Mouse (Mus musculus) brown adipose tissue, adult 24 weeks (tissue): ENCODE measurements around the gene Zfp644. TPM values are rescaled to one million over a fixed set of nuclear protein-coding genes. Genes with fewer than 3 reads are reported as not detected.

Experiments used
- H3K27ac ChIP-seq: fragments of 200-500 bp; replicated peaks from 2 replicates; pipeline ENCODE4 v1.5.1; 2012; ENCODE audit warnings: low read depth, mild to moderate bottlenecking, low read length
- H3K4me1 ChIP-seq: fragments of 200-500 bp; 2 replicates; pipeline ENCODE4 v1.6.1; 2012; ENCODE audit warnings: low read length, mixed read lengths; ENCODE audit not compliant: control insufficient read depth, insufficient read depth, insufficient read length
- H3K4me3 ChIP-seq: fragments of 200-500 bp; 2 replicates; pipeline ENCODE4 v1.5.1; 2012; ENCODE audit warnings: low read depth, mild to moderate bottlenecking, low read length, moderate library complexity; ENCODE audit not compliant: insufficient read depth
- polyA plus RNA-seq: library from polyadenylated mRNA; stranded (reverse); fragments of >200 nt; gene quantifications from 2 replicates; pipeline ENCODE4 v1.2.4, GENCODE M21; 2012; ENCODE audit not compliant: missing spikeins, insufficient read depth, insufficient read length

Zfp644 gene
- polyA plus RNA-seq, 1 experiment, result 17.4 TPM

DNA sequence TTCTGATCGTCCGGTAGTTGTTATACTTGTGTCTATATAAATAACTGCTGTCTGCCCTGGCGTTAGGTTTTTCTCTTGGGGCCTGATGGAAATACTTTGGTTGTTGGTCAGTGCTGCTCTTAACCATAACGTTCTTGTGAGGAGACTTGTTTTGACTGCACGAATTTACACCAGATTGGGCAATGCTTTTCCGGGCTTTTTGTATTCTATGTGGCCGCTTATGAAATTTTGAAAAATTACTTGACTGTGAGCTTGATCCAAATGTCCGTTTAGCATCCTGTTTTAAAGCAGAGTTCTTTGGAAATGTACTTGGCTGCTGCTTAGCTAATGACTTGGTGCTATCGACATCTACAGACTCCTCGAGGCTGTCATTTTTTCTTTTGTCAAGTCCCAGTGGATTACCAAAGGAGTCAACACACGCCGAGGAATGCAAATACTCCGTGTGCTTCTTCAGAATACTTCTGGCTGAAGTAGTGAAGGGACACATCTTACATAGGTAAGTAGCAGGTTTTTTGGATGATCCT is 60.6 kb downstream of the Zfp644 start:
- H3K4me1 ChIP-seq, result no peaks in the 10 kb centered on the region
- no peak overlapping the region for H3K4me3 ChIP-seq
- no peak overlapping the region for H3K27ac ChIP-seq

DNA sequence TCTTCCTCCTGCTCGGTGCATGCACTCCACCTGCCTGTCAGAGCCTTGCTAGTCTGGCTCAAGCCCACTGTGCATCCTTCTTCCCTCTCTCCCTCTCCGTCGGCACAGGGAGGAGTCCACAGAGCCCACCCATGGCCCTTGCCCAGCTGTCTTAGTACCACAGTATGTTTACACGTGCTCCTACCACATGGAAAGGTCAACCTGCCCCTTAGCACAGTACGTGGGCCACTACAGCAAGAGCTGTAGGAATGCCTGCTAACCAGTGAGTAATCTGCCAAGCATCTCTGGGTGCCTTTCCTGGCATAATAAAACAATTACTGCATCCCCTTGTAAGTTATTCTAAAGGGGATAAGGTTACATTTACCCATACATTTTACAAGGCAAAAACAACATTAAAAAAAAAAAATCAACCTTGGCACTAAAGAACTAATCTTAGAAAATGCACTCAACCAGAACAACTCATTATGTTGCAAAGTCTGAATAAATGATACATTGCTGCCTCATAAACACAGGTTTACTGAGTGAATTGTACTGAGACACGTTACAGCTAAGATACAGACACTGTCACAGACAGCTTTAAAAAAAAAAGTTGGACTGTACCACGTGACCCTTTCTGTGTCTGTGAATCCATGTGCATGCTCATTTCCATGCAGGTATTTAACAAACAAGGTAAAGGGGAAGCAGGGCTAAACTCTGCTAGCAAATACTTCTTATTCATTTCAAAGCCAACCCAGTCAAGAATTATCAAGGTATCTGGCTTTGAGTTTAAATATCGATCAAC is 68.5 kb downstream of the Zfp644 start:
- H3K4me1 ChIP-seq, result no peaks in the 10 kb centered on the region; the same call in 1 of the 2 replicates
- H3K27ac ChIP-seq, result no peak overlapping the region
- H3K4me3 ChIP-seq, result no peak overlapping the region

DNA sequence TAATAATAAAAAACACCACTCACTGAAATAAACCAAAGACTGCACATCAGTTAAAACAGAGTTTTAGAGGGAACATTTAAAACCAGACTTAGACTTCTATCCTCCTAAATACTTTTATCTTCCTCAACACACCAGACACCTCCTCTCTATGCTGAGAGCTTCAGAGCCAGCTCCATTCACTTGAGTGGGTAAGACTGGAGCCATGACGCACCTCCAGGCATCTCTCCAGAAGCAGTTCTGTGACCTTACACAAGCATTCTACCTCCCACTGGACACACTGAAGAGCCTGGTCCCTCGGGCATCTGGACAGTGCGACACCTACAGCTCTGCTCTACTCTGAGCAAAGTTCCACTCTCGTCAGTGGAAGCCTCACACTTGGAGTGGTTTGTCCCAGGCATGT is 73.8 kb downstream of the Zfp644 start:
- no peak overlapping the region for H3K27ac ChIP-seq
- no peak overlapping the region for H3K4me3 ChIP-seq
- H3K4me1 ChIP-seq, result no peaks in the 10 kb centered on the region; the same call in 1 of the 2 replicates

DNA sequence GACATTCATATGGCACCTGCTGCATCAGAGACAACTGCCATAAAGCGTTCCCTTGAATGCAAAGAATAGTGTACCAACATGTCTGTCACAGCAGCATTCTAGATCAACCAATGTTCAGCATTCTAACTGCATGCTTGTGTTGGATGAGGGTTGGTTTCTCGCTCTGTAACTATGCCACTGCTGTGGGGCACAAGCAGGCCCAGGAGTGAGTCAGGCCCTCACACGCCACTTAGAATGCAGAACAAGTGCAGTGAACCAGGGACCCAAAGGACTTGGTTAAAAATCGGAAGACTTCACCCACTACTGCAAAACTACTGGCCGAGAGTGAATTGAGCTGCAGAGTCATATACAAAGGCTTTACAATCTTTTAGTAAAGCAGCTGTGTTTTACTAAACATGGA is 74.9 kb downstream of the Zfp644 start:
- no peak overlapping the region for H3K4me3 ChIP-seq
- no peak overlapping the region for H3K27ac ChIP-seq
- no peaks in the 10 kb centered on the region; the same call in 1 of the 2 replicates for H3K4me1 ChIP-seq

DNA sequence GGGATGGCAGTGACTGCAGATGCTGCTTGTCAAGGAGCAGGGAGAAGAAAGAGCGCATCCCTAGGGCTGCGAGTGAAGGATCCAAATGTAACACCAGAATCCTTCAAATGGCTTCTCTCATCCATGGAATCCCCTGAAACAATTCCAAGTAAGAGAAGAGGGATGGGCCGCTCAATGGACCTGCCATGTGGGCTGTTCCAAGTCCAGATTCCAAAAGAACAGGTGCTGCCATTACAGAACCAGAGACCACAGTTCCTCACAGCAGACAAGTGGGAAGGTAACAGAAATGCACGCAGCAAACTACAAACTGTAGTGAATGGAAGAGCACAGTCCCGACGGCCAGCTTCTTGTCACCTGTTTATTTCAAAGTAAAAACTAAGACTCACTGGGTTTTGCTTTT is 76.6 kb downstream of the Zfp644 start:
- no peak overlapping the region for H3K4me3 ChIP-seq

DNA sequence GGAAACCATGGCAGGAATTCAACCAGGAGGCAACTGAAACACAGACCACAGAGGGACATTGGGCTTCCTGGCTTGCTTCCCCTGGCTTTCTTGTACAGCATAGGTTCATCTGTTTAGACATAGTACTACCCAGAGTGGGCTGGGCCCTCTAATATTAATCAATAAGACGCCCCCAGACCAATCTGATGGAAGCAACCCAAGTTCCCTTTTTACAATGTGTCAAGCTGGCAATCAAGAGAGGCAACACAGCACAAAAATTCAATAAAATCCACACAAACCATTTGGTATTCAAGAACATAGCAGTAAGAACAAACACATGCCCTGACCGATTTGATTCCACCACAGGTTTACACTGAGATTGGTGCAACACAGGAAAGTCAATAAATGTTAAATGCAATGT is 82.1 kb downstream of the Zfp644 start:
- Histone ChIP-seq H3K4me3 (no peak overlapping the region), H3K27ac (peak overlapping the region; percentile 56; the same call in 1 of the 2 replicates), H3K4me1 (peaks cover 2% of the 10 kb centered on the region; the same call in 1 of the 2 replicates)

More for the DNA sequence above, 76.6 kb downstream of the Zfp644 start:
- Histone ChIP-seq H3K27ac (no peak overlapping the region), H3K4me1 (no peaks in the 10 kb centered on the region; the same call in 1 of the 2 replicates)

DNA sequence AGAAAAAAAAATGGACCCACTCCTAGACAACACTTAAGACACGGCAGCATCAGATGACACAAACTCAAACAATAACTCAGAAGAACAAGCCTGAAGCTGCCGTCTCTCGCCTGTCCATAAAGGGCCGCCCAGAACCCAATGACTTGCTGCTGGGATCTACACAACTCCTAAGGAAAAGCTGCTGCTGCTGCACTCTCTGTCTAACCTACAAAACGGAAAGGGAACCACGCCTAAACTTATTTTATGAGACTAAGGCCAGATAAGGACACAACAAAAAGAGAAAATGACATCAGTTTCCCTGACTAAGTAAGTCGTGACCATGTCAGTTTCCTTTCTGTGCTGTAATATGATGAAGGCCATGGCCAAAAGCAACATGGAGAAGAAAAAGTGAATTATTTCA is 82.5 kb downstream of the Zfp644 start:
- Histone ChIP-seq H3K4me1 (peaks cover 2% of the 10 kb centered on the region; the same call in 1 of the 2 replicates), H3K27ac (peak overlapping the region; percentile 56; the same call in 1 of the 2 replicates), H3K4me3 (no peak overlapping the region)

DNA sequence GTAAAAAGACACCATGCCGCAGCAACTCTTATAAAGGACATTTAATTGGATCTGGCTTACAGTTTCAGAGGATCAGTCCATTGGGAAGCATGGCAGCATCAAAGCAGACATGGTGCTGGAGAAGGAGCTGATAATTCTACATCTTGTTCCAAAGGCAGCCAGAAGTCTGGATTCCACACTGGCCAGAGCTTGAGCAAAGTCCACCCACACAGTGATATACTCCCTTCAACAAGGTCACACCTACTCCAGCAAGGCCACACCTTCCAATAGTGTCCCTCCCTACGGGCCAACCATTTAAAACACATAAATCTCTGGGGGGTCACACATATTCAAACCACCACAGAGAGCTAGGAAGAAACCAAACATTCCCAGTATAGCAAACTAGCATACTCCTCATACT is 84.9 kb downstream of the Zfp644 start:
- Histone ChIP-seq H3K4me3 (no peak overlapping the region), H3K27ac (no peak overlapping the region), H3K4me1 (peaks cover 2% of the 10 kb centered on the region; the same call in 1 of the 2 replicates)

DNA sequence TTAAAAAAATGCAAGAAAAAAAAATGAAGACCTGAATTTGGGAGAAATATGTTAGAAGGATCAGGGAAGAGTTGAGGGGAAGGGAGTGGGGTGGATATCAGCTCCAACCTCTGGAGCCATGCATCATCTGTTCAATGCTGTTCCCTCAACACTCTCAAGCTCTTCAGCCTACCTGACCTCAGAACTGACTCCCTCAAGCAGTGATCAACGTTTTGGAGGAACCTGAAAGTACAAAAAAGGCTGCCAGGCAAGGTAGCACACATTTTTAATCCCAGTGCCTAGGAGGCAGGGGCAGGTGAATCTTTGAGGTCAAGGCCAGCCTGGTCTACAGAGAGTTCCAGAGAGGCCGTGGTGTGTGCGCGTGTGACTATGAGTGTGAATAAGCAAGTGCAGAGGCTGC is 88.3 kb downstream of the Zfp644 start, which contains the start of gene Gm17304:
Gm17304 (plus strand) TSS at position 301 of the 400 bp plus-strand sequence.
- Histone ChIP-seq H3K4me3 (no peak within 1 kb of the TSS), H3K27ac (no peak within 1 kb of the TSS), H3K4me1 (no peaks in the 10 kb centered on the region)

DNA sequence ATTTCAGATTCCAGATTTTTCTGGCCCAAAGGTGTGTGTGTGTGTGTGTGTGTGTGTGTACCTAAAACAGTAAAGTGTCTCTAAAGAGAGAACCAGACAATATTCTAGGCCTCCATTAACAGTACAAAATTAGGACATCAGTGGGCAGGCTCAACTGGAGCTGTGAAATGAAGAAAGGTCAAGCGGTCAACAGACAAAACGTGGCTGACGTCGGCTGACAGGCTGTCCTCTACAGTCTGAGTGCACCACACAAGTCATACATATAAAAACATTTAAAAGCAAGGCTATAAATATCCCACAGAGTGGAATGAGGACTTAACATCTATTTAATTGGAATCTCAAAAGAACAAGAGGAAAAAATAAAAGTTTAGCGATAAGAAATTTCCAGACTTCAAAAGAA is 90.0 kb downstream of the Zfp644 start:
- Histone ChIP-seq H3K4me1 (no peaks in the 10 kb centered on the region), H3K4me3 (no peak overlapping the region), H3K27ac (no peak overlapping the region)

DNA sequence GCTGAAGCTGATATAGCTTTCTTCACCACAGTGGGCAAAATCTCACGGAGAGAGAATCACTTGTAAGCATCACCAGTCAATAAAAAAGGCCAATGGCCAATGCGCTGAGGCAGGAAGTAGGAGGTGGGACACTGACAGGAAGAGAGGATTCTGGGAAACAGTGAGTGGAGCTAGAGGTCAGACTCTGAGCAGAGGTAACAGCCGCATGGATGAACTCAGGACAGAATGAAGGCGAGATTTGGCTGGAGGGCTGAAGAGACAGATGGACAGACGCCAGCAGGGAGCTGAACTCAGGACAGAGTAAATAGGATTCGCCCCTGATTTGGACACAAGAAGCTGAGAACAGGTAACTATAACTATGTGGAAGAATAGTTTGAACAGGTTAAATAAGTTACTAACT is 92.0 kb downstream of the Zfp644 start:
- Histone ChIP-seq H3K27ac (no peak overlapping the region), H3K4me3 (no peak overlapping the region), H3K4me1 (no peaks in the 10 kb centered on the region)

DNA sequence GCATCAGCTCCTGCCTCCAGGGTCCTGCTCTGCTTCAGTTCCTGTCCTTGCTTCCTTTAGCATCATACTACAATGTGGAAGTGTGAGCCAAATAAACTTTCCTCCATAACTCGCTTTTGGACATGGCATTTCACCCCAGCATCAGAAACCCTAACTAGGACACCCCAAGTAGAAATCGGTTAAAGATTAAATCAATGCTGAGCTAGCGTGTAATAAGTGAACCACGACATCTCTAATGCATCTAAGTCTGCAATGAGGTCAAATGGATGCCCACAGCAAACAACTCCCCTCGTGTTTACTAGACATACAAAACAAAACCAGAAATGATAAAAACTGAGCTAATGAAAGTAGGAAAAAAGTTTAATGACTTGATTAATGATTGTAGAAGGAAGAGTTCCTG is 92.7 kb downstream of the Zfp644 start:
- H3K4me3 ChIP-seq, result no peak overlapping the region
- no peak overlapping the region for H3K27ac ChIP-seq
- H3K4me1 ChIP-seq, result no peaks in the 10 kb centered on the region

DNA sequence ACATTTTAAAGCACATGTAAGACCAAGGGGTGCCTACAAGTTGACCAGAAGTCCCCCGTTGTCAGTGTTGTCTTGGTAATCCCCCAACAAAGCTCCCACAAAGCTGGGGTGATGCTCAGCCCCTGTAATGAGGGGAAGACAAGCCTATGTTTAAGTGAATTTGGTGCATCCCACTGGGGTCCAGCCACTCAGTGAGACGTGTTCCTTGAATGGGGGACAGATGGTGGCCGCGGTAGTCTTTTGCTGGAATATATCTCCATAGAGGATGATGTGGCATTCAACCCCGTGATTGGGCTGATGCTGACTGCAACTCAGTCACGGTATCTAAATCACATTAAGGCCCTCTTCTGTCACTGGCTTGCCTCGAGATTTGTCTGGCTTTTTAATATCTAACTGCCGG is 97.6 kb downstream of the Zfp644 start:
- Histone ChIP-seq H3K4me1 (no peaks in the 10 kb centered on the region), H3K27ac (no peak overlapping the region), H3K4me3 (no peak overlapping the region)

DNA sequence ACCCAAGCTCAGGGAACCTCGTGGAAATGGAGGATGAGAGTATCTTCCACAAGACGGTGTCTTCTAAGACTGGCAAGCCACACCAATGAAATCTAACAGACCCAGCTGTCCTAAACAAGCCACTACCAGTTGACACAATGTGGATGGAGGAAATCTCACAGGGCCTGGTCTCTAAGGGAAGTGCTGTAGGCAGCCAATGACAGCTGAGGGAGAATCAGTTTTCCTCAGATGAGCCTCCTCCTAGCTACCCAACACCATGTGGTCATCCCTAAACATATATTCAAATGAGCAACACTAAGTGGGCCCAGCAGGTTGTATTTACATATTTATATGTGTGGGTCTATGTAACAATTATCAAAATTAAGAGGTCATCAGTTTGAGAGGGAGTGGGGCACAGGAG is 99.6 kb downstream of the Zfp644 start:
- Histone ChIP-seq H3K4me3 (no peak overlapping the region), H3K4me1 (no peaks in the 10 kb centered on the region), H3K27ac (no peak overlapping the region)

DNA sequence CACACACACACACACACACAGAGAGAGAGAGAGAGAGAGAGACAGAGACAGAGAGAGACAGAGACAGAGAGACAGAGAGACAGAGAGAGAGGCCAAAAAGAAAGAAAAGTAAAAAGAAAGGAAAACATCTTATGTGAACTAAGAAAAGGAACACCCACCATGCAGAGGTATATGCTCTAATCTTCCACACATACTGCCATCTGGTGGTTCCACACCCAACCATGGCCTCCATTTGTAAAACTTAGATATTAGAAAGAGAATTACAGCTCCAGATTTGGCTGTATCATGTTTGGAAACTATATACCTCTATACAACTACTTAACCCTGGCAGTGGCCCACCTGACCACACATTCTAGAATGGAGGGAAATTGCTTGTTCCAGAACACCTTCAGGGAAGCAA is 102.7 kb downstream of the Zfp644 start:
- Histone ChIP-seq H3K27ac (no peak overlapping the region), H3K4me3 (no peak overlapping the region), H3K4me1 (no peaks in the 10 kb centered on the region)

DNA sequence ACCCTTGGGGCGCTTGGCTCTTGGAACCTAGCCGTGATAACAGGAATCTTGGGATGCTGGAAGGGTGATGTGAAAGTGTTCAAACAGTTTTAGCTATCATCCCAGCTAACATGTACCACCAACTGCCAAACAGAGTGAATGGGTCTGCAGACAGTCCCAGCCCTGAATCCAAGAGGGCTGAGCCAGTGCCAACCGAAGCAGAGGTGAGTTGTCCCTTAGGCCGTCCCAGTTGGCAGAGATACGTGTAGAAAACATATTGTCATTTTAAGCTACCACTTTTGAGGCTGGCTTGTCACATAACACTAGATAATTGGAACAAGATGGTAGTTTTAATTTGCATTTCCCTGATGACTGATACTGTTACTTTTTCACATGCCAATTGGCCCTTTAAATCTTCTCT is 106.4 kb downstream of the Zfp644 start:
- Histone ChIP-seq H3K27ac (no peak overlapping the region), H3K4me1 (no peaks in the 10 kb centered on the region), H3K4me3 (no peak overlapping the region)
